Mouse (Mus musculus) spleen, adult 12 weeks (tissue): ENCODE data around the gene Arr3.
A peak's percentile ranks its signal among the peaks of the same experiment; 100 is the strongest.

Source experiments
- DNase-seq: peaks from one replicate; pipeline ENCODE4 v3.0.0; 2022; ENCODE audit warnings: low spot score

The Arr3 gene

DNA sequence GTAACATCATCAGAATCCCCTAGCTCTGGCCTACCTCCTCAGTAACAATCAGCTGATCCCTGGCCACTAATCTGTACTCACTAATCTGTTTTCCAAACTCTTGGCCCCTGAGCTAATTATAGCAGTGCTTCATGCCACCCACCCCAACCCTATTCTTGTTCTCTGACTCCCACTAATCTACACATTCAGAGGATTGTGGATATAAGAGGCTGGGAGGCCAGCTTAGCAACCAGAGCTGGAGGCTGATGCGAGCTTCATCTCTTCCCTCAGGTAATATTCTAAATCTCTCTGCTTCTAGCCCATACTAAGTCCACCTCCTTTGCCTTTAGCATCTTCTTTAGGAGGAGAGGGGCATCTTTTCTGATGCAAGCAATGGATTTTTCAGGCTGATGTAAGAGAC, at the start of gene Arr3:
TSS of gene Arr3 (plus strand) at position 184 of the 400 bp plus-strand sequence.
- no peak for DNase-seq

DNA sequence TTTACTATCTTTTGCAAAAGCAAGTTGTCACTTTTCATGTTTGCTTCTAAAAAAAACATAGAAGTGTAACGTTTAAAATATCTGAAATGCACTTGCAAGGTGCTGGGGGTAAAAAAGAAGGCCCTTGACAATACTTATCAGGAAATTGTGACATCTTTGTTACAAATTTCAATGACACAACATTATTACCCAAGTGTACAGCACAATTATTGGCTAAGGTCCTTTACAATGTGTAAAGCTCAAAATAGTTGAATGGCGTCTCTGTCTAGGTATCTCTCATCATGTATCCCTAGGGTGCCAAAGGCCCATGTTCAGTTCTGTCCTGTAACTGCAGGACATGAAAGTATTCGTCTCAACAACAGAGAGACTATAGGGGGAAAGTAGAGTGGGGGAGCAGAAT, 49.3 kb upstream of the Arr3 start:
- DNase-seq = no peak

DNA sequence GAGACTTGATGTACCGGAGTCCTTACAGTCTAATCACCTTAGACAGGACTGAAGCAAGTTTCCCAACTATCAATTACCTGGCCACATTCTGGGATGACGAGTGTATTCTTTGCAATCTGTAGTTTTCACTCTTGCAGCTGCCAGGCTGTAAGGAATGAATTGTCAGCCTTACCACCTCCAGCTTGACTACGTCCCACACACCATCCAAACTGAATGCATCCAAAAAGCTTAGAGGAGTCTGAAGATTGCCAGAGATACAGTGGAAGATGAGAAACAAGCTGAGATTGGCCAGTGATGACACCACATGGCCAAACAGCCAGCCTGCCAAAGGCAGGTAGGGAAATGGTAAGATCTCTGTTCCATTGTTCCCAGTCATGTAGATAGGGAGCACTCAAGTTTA, 39.6 kb upstream of the Arr3 start:
- no peak for DNase-seq

DNA sequence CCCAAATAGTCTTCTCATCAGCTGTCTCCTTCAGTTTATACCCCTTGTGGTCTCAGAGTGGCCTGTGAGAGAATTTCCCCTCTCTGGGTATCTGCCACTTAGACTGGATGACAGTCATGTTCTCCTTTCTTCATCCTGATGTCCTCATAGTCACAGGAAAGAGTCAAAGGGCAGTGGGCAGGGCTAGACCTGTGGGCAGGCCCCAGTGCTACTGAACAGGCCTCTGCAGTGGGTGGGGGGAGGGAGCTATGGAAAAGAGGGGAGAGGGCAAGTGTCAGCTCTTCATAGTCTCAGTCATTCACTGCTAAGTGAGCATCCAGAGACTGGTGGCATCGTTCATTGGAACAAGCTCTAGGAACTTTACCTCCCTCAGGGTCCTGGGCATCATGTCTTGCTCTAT, 33.3 kb upstream of the Arr3 start, which contains the start of gene Awat1:
TSS of gene Awat1 (plus strand) at position 301 of the 400 bp plus-strand sequence.
- no peak for DNase-seq

DNA sequence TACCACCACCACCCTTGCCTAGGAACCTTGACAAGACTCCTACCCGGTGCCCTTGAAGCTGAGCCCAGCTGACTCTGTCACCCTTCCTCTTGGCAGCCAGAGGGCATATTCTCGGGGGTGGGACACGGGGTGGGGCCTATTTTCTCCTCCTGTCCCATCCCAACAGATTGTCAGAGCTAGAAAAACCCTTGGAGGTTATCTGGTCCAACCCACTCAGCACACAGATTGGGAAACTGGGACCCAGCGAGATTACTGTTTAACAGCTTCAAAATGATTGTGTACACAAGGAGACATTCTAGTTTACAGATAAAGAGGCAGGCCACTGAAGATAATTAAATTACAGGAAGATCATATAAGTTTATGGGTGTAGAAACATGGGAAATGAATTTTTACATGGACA, 10.5 kb upstream of the Arr3 start, which contains the start of gene P2ry4:
TSS of gene P2ry4 (minus strand) at position 79 of the 400 bp plus-strand sequence.
- DNase-seq = no peak

DNA sequence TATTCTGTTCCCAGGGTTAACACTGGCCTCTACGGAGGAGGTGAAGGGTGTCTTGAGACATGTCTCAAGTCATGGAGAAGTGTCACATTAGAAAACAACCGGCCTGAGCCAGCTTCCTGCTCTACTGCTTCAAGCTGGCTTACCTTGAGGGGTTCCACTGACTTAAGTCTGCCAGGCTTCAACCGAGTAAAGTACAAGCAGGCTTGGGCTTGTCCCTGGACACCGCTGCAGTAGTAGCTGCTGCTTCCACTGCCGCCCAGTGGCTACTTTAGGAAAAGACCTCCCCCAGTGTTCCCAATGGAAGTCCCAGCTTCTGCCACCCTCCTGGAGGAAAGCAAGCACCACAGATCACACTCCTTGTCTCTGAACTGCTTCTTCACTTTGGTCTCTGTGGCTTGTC, 7.9 kb upstream of the Arr3 start:
- DNase-seq = no peak

DNA sequence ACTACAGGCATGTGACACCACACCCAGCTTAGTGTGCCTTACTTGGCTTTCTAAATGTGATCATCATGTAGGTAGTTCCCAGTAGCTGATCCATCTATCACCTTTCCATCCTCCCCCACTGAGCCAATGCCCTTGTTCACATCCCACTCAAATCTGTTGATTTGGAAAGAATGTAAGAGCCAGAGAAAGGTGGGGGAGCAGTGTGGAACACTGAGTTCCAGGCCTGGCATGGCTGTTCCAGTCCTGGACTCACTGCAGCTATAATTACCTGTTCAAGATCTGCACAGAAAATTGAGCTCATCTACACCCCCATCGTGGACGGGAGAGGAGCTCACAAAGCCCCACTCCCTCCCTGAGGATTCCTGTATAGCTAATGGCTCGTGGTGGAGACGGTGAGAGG, 5.5 kb upstream of the Arr3 start:
- no peak for DNase-seq

DNA sequence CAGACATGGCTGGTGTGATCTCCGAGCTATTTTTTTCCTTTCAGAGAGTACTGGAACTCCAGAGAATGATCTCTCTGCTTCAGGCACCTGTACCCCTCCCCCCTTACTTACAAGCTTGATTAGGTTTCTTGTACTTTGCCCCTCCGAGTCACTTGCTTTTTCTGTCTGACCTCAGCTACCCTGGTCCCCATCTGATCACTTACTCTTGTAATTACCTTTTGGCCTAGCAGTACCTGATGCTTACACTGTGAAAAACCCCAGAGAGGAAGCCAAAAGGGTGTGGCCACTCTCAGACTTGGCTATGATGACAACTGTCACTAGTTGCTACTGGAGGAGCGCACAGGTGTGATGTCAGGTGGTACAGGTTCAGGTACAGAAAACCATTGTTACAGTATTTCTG, 13.2 kb downstream of the Arr3 start:
- DNase-seq = no peak

DNA sequence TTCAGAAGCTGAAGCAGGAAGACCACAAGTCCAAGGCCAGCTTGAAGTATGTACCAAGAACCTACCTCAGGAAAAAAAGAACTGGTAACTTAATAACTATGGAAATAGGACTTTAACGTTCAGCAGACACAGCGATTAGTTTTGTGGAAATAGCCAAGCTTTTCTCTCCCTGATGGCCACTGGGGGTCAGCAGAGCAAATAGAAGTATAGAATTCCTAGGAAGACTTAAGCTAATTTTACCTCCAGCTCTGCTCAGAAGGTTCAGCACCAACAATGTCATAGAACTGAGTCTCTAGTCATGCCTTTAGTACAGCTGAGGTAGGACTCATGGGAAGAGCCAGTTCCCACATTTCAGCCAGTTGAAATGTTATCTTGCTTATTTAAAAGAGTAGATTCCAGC, 16.1 kb downstream of the Arr3 start:
- DNase-seq = no peak

DNA sequence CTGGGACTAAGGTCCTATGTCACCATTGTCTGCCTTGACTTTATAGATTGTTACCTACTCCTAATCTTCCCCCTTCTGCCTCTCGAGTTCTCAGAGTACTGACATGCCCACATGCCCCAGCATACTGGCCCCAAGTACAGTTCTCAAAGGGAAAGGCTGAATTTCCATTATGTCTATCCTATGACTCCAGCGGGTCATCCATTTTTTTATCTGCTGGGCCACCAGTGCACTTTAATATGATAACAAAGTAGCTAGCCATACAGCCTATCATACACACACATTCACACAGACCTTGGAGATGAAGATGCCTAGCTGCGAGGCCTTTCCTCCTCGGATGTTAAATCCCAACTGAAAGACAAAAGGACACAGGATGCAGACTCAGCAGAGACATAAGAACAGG, 18.9 kb downstream of the Arr3 start:
- DNase-seq = no peak

DNA sequence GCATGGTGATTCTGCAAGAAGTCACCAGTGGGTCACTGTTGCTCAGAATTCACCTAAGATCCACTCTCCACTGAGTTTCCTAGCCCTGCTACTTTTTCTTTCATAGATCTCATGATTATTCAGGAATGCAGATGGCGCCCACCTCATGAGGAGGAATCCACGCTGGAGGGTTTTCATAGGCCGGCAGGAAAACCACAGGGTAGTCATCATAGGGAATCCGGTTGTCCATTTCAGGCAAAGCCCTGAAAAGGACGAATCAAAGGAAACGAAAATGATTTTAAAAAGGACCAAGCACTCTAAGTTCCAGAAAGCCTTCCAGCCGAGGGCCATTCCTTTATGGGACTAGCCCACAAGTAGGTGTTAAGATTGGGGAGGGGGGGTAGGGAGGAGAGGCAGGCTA, 19.8 kb downstream of the Arr3 start:
- no peak for DNase-seq

DNA sequence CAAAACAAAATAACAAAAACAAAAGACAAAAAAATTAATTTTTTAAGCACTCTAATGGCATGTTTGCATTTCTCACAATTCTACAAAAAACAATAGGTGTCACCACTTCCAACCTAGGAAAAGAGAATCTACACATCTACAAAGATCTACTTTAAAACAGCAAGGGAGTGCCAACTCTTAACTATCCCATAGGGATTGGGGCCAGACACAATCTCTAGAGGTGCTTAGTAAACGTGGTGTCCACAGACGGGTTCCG, 20.2 kb downstream of the Arr3 start, which contains the start of gene Kif4:
TSS of gene Kif4 (plus strand) at position 192 of the 256 bp plus-strand sequence.
- no peak for DNase-seq

DNA sequence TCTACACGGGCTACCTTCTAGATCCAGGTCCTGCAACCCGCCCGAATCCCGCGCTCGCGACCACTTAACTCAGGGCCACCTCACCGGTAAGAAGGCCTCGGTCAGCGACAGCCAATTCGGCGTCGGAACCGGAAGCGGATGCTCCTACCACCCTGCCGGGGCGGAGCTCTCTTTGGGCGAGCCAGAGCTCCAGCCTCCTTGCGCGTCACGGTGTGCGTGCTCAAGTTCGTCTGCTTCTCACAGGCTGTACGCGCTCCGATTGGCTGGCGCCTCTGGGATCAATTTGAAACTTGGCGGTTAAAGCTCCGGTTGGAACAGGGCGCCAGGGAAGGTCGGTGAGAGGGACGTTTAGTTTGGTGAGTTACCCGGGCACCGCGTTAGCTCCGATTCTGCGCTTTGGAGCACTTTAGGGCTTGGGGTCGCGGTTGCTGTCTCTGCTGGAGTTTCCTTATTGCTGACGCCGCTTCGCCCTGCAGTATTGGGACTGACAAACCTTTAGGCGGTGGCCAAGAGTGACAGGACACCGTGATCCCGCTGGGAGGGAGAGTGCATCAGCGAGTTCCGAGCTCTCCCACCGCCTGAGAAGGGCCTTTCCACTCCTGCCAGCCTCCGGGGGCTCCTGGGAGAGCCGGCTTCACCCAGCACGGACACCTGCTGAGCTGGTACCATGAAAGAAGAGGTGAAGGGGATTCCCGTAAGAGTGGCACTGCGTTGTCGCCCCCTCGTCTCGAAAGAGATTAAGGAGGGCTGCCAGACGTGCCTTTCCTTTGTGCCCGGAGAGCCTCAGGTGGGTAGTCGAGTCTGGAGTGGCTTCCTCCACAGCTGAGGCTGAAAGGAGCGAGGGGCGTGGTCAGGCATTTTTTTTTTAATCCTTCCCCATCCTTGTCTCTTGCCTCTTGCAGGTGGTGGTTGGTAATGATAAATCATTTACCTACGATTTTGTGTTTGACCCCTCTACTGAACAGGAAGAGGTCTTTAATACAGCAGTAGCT, 20.8 kb downstream of the Arr3 start, which contains the start of gene Pdzd11:
TSS of gene Pdzd11 (minus strand) at position 767 of the 992 bp plus-strand sequence.
- DNase-seq = peak; percentile 80

DNA sequence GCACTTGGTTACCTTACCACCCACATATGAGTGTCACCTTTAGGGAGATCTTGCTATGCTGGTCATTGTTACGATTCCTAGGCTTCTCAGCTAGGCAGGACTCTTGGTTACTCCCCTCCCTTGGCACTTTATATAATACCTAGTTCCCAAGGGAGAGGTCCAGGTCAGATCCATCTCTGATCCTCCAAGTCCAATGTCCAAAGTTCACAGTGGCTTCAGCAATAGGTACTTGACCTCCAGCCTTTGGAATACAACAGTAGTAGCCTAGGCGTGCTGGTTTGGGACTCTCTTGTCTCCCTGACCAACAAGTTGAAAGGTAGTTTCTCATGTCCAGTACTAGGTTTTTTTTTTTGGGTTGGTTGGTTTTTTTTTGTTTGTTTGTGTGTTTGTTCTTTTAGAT, 23.8 kb downstream of the Arr3 start:
- no peak for DNase-seq

DNA sequence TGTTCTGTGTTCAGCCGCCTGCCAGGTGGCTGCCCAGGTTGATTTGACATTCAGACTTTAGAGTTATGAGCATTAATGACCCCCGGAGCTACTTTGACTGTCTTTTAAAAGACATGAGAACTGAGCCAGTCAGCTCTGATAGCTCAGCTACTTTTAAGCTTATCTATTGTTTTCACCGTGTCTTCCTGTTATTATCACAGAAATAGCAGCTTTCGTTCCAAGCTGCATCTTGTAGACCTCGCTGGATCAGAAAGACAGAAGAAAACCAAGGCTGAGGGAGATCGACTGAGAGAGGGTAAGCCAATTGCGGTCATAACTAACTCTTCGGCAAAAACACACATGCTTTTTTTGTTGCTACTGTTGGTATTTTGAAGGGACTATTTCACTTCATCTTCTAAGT, 33.2 kb downstream of the Arr3 start:
- no peak for DNase-seq

DNA sequence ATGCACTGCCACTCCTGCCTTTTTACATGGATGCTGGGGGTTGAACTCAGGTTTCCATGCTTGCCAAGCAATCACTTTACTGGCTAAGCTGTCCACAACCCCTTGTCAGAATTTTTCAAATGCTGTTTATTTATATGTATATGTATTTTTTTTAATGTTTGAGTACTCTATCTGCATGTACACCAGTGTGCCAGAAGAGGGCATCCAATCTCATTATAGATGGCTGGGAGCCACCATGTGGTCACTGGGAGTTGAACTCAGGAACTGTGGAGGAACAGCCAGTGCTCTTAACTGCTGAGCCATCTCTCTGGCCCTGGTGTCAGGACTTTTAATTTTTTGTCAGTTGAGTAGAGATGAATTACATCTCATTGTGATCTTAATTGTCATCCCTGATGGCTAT, 47.6 kb downstream of the Arr3 start:
- no peak for DNase-seq

DNA sequence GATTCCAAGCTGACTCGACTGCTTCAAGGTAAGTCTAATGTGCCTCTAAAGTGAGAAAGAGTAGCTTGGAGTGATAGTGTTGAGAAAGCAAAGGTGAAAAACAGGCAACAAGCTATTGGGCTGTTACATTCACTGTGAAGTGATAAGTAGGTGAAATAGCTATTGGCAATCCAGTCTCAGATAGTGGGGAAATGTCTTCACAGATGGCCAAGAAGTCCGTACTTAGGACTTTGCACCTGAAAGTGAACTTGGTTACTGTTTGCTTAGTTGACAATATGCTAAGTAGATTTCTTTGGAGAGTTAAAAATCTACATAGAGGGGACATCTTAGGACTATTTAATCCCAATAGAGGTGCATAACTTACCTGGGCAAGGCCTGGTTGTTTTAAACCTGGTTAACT, 59.5 kb downstream of the Arr3 start:
- DNase-seq = no peak
